Mouse (Mus musculus) lung, postnatal 0 days (tissue): Measurements from ENCODE around the gene Hnf1b.

Experiments used
- CTCF ChIP-seq: IDR thresholded peaks from 2 replicates; pipeline ENCODE4 v1.5.1; 2016; ENCODE audit warnings: antibody characterized with exemption, mild to moderate bottlenecking
- EP300 ChIP-seq: IDR thresholded peaks from 2 replicates; pipeline ENCODE4 v1.6.1; 2016; ENCODE audit warnings: antibody characterized with exemption, mild to moderate bottlenecking, control low read depth

DNA sequence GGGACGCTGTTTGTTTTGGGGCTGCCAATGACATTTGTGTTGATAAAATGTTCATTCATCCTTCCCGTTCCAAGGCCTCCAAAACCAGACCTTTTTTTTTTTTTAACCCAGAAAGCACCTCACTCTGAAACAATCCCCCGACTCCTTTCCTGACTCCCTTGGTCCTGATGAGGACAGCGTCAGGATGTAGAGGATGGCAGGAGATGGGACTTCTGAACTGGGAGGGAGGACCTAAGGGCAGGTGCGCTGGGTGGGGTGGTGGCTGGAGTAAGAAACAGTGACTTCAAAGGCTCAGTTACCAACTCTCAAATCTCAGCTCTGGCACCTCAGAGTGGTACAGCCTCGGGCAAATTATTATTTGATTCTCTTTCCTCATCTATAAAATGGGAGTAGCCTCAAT lies 33.2 kb downstream of the Hnf1b start:
- TF ChIP-seq CTCF (no peak), EP300 (no peak)
